Mouse (Mus musculus): ENCODE data around the gene Sms. TPM values are rescaled to one million over a fixed set of nuclear protein-coding genes. Genes with fewer than 3 reads are reported as not detected.

Gene Sms
- total RNA-seq (2021), result 10 to 100 TPM; 18.3 to 22.8 TPM

DNA sequence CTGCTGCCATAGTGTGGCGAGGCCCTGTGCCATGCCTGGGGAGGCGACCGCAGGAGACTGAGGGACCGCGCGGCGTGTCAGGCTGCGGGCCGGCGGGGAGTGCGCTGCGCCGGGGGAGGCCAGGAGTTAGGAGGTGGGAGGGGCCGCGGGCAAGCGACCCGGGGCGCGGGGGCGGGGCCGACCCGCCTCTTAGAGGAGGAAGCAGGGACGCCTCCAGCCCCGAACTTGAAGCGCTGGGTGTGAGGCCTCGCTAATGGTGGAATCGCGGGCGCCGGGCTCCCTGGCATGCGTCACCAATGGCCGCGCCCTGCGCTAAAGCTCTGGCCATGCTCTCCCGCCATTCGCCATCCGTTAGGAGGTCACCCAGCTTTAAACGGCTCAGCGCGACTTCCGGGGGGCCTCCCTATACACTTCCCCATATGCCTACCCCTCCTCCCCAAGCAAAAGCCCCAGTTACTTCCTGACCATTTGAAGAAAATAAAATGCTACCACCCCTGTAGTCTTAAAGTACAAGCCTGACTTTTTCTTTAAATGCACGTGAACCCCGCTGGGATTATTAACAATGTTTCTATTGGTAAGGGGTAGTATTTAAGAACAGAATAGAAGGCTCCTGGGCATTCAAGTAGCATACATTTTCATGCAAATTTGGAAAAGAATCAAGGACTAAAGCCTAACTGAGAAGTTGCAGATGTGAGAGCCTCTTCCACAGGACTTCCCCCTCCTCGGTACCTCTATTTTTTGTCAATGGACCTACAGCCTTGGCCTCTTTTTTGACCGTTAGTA, at the start of gene Sms:
Sms (minus strand) TSS at position 344 of the 783 bp plus-strand sequence.
- intact Hi-C loops (cut with DNase I), result loop anchor here (5.0 kb wide), 2 partner anchors 55 to 105 kb away; partner anchors contain the start of gene Mbtps2
- peak; percentile 51 to 63 for DNase-seq

DNA sequence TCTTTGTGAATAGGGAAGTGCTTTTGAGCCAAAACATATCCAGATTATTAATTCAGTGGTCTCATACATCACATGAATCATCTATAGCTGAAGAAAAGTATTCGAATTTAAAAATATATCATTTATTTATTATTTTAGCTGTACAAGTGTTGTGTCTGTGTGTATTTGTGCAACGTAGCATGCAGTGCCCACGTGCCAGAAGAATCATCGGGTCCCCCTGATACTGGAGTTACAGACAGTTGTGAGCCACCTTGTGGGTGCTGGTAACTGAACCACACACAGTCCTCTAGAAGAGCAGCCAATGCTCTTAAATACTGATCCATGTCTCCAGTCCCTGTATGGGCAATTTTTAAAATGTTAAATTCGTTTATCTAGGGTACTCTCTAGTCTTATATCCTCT, 14.3 kb upstream of the Sms start:
- intact Hi-C loops (cut with DNase I), result no loop called here
- DNase-seq, result no peak

DNA sequence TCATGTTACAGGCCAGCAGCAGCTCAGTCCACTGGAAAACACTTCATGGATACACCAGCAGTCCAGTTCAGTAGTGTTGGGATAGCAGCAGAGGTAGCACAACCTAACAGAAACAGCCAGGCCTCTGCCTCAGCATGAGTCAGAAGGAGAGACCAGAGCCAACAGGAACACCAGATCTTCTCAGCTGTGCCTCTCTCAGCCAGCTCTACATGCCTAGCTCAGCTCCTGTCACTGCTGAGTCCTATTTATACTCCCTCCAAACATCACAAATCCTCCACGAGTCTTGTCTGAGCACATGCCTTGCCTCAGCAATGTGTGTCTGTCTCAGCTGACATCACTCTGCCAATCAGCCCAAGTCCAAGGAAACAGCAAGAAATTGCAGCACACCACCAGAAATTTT, 12.4 kb upstream of the Sms start:
- intact Hi-C loops (cut with DNase I), result no loop called here
- DNase-seq, result no peak

DNA sequence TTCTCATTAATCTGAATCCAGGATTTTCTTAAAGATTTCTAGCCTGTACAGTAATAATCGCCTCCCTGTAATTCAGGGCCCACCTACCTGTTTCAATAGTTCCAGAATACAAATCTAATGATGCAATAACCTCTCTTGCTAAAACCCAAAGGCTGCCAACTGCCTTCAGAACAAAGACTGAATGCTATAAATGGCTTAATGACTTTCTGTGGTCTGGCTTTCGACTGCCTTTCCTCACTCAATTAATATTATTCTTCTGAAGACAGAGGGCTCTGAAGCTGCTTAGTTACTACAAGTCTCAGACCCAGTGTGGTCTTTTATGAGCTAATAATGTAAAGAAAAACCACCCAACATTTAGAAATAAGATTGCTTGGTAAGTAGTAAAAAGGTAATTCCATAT, 9.8 kb upstream of the Sms start:
- intact Hi-C loops (cut with DNase I), result no loop called here
- DNase-seq, result no peak

DNA sequence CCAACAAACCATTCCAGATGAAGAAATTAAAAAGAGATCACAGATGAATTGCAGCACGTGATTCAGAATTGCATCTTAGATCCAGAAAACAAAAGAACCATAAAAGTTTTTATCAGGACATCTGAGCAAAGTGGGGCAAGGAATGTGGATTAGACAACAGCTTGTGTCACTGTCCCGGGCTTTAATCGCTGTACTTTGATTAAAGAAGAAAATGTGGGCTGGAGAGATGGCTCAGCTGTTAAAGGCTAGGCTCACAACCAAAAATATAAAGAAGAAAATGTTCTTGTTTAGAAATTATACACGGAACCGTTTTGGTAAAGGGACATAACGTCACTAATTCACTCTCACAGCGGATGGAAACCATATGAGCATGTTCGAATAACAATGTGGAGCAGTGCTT, 7.9 kb upstream of the Sms start:
- intact Hi-C loops (cut with DNase I), result no loop called here
- DNase-seq, result no peak

DNA sequence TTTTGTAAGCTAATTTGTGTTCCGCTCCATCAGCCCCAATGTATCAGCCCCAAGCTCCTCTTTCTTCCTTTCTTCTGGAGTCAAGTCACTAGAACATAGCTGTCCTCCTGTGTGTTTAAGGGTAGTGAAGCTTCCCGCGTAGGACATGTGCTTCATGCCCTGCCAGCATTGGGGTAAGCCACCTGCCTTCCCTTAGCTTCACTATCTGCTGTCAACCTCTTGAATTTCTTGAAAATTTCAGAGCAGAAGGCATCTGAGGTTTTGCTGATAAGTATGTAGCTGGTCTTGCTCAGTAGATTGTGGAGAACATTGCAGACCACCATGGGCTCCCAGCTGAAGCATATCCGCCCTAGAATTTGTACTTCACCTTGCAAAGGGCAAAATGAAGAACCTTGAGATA, 1.1 kb upstream of the Sms start:
- no peak for DNase-seq
- intact Hi-C loops (cut with DNase I), result loop anchor here (5.0 kb wide), 2 partner anchors 54 to 104 kb away; partner anchors contain the start of gene Mbtps2

DNA sequence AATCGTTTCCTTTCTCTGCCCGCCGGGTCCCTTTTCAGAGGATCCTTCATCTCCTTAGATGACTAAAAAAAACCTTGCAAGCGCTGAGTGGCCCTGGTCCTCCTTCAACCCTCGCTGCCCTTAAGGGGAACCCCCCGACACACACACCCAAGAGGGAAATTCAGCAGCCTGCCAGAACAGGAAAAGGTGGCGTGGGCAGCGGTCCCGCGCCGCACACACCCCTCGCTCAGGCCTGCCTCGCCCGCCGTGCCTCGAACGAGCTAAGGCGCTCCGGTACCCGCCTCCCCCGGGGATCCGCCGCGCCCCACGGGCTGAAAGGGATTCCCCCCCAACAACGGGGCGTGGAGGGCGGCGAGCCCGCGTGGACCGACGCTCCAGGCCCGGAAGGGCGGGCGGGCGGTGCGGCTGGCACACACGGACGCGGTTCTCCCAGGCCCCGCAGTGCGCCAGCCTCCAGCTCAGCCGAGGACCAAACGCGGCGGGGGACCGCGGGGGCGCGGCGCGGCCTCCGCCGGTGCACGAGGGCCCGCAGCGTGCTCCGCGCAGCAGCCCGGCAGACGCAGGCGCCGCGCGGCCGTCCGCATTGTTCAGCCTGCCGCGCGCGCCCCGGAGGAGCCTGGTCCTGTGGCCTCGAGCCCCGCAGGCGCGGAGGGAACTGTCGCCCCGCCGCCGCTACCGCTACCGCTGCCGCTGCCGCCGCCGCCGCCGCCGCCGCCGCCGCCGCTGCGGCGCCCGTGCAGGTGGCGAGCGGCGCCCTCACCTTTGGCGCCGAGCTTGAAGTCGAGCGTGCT, 747 bp downstream of the Sms start:
- peak; percentile 19 to 28 for DNase-seq
- intact Hi-C loops (cut with DNase I), result loop anchor here (5.0 kb wide), 2 partner anchors 56 to 106 kb away; partner anchors contain the start of gene Mbtps2

DNA sequence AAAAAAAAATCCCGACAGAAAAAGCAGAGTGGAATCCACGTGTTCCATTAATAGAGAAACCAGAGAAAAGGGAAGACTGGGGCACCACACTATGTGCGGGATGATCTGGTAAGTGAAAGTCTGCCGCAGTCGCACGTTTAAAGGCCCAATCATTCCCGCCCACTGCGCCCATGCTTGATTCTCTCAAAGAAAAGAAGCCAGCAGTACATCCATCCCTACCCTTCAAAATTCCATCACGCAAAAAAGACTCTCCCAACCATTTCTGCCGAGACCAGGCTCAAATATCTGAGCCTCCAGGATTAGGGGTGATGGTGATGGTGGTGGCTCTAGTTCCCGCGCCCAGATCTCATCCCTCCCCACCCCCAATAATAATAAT, 1.3 kb downstream of the Sms start:
- DNase-seq, result no peak
- intact Hi-C loops (cut with DNase I), result loop anchor here (5.0 kb wide), 2 partner anchors 57 to 107 kb away; partner anchors contain the start of gene Mbtps2

DNA sequence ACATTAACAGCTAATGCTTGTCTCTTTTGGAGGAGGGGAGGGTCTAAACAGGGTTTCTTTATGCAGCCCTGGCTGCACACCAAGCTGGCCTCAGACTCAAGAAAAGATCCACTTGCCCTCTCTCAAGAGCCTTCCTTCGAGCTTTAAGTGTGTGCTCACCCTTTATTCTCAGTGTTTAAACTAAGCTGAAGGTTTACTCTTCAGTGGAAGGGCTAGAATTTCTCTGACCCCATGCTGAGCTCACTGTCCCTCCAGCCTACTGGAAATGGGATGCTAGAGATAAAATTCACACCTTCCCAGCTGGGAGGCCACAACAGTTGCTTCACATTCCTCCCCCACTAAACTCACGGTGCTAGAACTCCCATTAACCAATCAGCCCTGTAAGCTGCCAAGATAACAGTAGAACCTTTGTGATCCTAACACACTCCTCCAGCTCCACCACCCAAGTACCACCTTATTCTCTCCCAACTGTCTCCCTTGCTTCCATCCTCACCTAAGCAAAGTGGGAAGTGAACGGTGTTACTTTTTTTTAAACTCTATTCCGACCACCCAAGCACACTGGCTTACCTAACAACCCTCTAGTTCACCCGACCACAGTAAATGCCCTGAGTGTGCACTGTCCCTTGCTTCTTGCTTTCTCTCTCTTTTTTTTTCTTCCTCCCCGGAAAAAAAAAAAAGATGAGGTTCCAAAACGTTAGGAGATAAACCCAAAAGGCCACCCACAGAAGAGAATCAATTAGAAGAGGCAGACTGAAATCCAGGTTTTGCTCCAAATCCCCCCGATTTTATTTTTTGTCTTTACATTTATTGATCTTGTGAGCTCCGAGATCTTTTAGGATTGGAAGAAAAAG, 2.0 kb downstream of the Sms start:
- intact Hi-C loops (cut with DNase I), result loop anchor here (5.0 kb wide), 2 partner anchors 57 to 107 kb away; partner anchors contain the start of gene Mbtps2
- DNase-seq, result no peak

DNA sequence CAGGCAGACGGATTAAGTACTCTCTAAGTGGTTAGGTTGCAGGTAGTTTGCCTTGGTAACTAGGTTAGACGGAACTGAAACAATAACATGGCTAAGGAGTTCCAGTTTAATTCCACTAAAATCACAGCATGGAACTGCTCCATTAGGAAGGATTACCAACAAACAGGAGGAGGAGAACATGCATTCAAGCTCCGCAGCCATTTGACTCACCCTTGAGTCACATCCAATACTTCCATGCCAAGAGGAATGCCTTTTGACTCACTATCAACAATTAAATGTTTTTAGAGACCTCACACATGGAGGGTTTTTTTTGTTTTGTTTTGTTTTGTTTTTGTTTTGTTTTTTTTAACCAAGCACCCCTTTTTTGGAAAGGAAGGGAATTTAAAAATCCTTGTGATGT, 3.3 kb downstream of the Sms start:
- intact Hi-C loops (cut with DNase I), result no loop called here

DNA sequence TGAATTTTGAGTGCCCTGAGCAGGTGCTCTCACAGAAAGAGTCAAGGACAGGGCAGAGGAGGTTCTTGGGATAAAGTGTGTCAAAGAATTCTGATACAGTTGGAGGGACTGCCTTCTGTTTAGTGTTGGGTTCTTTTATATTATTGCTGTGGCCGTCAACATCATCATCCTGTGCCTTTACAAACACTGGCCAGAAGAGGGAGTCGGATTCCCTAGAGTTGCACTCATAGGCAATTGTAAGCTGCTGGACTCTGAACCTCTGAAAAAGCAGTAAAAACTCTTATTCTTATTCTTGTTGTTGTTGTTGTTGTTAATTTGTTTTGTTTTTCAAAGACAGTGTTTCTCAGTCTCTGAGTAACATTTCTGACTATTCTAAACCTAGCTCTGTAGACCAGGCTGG, 5.3 kb downstream of the Sms start:
- intact Hi-C loops (cut with DNase I), result loop anchor here (2.0 kb wide), 1 partner anchor 158 kb away; no protein-coding TSS in a partner anchor
- peak; percentile 42 to 49 for DNase-seq

More for the DNA sequence above, 3.3 kb downstream of the Sms start:
- DNase-seq, result no peak

DNA sequence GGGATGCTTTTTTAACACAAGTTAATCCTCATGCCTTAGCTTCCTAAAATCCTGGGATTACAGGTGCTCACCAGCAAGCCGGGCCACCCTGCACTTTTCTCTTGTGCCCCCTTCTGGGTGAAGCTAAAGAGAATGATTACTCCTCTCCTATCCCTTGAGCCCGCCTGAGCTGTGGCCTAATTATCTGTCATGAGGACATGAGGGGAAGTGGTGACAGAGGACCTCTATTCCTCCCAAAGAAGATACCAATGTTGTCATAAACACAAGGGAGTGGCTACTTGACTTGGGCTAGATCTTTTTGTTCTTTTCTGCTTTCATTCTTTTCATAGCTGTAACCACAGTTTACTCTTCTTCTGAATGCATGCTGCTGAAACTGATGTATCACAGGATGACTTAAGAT, 9.2 kb downstream of the Sms start:
- DNase-seq, result no peak
- intact Hi-C loops (cut with DNase I), result no loop called here

DNA sequence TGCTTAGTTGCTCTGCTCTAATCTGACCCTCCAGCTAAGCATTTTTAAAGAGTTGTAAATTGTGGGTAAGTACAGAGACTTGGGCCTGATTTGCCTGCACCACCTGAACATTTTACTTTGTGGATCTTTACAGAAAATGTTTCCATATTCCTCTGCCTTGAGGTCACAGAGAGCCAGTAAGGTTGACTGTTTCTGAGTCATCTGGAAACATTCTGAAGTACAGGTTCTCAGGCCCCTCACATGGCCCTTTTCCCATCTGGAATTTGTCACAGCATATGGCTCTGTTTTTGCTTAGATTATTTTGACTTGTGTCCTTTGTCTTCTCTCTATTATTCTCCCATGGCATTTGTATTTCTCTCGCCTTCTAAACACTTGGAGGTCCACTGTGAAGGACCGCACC, 10.2 kb downstream of the Sms start:
- DNase-seq, result no peak
- intact Hi-C loops (cut with DNase I), result no loop called here

DNA sequence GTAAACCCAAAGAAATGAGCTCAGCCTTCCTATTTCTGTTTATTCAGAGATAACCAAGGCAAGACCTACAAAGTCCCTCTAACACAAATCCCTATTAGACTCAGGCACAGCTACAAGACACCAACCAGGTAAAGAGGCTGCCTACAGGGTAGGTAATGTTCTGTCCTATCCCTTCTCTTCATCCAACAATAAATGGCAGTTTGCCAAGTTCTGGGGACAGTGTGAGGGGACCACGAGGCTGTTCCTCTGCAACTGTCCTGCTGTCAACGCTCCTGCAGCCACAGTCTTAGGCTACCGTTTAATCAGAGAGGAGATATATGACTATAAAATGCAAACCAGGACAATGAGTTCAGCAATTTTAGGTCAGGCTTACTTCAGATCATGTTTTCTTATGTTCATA, 14.8 kb downstream of the Sms start:
- no peak for DNase-seq
- intact Hi-C loops (cut with DNase I), result loop anchor here (2.0 kb wide), 1 partner anchor 73 kb away; no protein-coding TSS in a partner anchor

DNA sequence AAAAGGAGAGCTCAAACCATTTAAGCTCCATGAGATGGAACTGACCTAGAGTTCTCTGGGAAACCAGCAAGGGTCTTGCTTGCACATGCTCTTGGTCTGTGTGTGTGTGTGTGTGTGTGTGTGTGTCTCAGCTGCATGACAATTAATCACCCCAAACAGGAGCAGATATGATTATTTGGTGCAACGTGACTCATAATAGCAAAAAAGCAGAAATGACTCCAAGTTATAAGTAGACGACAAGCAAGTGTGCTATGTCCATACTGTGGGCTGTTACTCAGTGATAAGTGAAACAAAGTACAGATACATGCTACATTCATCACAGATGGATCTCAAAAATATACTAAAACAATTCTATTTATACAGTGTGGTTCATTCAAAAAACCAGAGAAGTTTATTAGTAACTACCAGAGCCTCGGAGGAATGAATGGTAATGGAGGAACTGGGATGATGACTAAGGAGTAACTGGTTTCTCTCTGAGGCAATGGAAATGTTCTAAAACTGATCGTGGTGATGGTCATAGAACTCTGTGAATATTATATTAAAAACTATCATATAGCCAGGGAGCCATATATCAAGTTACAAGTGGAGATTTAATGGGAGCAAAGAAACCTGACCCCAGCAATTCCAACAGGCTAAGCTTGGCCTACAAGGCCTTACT, 15.8 kb downstream of the Sms start:
- intact Hi-C loops (cut with DNase I), result loop anchor here (2.0 kb wide), 1 partner anchor 75 kb away; no protein-coding TSS in a partner anchor
- no peak for DNase-seq

DNA sequence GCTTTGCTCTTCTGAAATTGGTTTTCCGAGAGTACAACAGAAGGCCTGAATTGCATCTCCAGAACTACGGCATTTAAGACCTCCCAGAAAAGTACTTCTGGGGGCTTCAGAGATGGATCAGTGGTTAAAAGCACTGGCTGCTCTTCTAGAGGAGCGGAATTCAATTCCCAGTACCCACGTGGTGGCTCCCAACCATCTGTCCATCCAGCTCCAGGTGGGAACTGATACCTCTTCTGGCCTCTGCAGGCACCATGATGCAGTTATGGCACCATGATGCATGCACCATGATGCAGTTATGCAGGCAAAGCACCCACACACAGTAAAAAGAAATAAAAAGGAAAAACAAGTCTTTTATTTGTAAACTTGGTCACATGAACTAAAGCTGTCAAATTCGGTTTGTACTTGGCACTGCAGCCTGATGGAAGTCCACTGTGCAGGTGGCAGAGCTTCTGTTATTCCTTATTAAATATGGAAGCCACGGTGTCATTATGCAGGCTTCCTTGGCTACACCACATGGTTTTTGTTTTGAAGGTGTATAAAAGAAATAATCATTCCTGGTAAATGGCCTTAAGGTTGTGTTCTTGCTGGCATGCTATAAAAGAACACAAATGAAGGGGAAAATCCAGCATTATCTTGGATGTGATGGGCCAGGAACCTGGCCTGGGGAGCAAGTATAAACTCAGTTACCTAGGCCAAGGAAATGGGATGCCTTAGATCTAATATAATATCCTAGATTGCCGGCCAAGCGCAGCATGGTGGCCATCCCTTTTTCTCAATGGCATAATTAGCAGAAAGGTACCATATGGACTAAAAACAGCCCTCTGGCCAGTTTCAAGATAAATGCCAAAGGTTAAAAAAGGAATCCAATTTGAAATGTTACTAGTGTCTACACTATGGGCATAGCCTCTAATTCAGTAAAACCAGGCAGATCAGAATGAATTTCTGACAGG, 20.1 kb downstream of the Sms start:
- intact Hi-C loops (cut with DNase I), result no loop called here
- no peak for DNase-seq

DNA sequence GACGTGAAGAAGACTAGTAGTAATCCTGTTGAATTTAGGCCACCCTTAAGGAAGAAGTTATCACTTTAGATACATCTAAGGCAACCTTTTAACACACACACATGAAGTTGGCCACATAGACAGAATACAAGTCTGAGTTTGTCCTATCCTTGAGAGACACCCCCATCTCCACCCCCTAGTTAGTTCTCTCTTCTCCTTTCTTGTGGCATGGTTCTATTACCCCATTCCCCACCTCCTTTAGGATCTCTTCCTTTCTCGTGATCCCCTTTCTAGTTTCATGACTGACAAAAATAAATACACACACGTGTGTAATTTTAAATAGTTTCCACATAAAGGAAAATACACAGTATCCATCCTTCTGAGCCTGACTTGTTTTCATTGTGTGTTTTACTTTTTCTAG, 23.3 kb downstream of the Sms start:
- intact Hi-C loops (cut with DNase I), result no loop called here
- DNase-seq, result no peak

DNA sequence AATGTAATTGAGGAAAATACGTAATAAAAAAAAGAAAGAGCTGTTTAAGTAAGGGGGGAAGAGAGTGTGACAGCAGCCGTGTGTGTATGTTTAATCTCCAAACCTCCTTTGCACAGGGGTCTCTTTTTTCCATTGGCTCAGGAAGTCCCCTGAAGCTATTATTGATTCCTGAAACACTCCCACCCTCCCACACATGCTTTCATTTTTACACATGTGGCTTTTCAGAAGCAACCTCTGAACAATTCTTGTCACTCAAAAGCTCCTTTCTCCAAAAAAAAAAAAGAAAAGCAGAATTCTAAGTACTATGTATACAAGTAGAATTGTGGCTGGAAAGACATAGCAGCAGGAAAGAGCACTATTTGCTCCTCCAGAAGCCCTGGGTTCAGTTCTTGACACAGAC, 24.0 kb downstream of the Sms start:
- DNase-seq, result no peak
- intact Hi-C loops (cut with DNase I), result no loop called here

DNA sequence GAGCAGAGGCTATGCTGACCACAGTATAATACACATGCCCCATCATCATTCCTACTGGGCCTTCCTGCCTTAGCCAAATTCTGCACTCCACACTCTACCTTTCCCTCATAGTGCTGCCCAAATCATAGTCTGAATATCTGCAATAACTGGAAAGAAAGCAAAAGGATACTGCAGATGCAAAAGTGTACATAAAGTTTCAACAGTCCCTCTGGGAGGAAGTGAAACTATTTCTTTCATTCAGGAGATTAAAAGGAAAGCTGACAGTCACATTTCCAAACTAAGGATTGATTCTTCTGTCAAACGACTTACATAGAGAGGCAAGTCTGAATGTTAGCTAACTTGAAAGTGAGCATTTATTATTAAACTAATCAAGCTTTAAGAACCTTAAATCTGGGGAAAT, 26.1 kb downstream of the Sms start:
- intact Hi-C loops (cut with DNase I), result no loop called here
- no peak for DNase-seq

Data from heart, postnatal 10 days (tissue).